Mouse (Mus musculus): ENCODE measurements around the gene Abca8a.

Gene Abca8a

DNA sequence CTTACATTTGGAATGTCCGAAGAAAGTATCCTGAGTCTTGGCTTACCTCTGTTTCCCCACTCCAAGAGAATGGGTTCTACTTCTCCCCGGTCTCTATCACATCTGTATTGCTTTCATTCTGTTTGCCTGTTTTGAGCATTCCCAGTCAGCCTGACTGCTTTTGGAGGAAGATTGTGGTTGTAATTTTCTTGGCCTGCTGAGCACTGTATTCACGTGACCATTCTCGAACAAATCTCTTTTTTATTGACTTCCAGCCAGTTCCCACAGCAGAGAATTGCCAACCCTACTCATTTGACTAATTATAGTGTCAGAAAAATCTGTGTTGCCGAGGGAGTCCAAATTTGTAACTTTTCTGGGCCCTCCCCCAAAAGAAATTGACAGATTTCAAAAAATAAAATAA lies at the start of gene Abca8a:
Gene Abca8a, minus strand, starts transcription at position 121 of the 400 bp plus-strand sequence.
- no peak for DNase-seq (ENCODE audit: extremely low read depth, low read depth)

DNA sequence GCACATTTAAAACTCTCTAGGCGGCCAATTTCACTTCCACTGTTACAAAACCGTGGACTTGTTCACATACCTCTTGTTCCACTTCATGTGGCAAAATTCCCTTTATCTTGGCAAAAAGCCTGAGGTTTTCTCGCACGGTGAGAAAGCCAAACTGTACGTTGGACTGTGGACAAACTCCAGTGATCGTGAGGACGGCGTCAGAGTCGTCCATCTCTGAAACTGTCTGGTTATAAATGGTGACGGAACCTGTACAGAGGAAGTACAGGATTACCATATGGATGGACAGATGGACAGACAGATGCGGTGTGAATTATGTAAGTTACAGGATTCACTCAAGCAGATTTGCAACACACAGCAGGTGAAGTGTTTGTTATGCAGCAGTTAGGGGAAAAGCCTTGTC lies 49.6 kb upstream of the Abca8a start:
- no peak for DNase-seq (ENCODE audit: extremely low read depth, low read depth)

DNA sequence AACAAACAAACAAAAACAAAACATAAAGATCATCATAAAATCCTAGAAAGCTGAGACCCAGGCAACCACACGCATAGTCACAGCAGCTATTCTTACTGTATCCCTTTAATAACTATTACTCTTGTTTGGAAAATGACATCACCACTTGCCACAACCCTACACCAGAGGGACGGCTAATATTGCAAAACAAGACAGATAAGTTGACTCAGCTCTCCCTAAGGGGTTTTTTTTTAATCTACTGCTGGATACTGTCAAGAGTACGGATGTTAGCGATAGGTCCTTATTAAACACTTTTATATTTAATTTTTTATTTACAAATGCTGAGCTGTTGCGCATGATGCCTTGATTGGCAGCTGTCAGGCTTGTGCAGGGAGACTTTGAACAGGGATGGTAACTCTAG lies 35.0 kb upstream of the Abca8a start:
- no peak for DNase-seq (ENCODE audit: extremely low read depth, low read depth)

DNA sequence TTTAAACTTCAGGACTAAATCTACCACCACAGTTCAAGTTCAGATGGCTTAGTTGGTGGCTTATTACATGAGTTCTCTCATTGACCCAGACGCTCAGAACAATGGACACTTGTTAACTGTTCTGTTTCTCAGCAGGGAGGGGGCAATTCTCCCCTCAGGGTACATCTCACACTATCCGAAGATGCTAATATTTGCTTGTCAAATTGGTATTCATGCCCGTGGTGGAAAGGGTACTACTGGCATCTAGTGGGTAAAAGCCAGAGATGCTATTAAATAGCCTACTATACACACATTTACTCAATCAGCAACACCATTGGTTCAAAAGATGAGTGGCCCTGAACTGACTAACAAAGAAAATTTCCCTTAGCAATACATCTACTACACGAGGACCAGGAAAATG lies 15.4 kb upstream of the Abca8a start:
- no peak for DNase-seq (ENCODE audit: extremely low read depth, low read depth)

DNA sequence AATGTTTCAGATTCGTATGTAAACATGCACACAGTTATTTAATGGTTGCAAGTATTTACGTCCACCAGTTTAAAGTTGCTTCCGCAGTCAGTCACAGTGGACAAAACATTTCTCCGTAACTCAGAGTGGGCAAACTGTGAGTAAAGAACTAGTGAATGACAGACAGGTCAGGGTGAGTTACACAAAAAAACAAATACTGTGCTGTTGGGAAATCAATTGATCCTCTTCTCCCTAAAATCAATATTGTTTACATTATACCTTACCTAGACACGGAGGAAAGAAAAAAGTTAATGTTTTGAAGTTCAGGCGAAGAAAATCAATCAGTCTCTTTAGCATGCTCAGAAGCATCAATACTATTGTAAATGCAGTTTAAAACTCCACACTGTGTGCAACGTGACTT lies 5.7 kb upstream of the Abca8a start:
- no peak for DNase-seq (ENCODE audit: extremely low read depth, low read depth)

DNA sequence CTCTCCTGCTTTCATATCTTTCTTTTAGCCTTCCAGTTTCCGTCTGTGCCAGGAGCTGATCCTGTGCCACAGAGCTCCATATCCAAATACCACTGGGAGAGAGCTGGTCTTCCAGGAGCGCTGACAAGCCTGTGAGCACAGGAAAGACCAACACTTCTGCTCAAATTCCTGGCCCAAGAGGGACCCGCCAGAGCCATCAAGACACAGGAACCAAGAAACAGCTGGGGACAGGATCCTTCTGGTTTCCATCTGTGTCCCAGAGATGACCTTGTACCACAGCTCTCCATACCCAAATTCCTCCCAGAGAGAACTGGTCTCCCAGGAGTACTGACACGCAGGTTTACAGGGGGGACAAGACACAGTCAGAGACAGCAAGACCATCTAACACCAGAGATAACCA lies 3.1 kb upstream of the Abca8a start:
- no peak for DNase-seq (ENCODE audit: extremely low read depth, low read depth)

DNA sequence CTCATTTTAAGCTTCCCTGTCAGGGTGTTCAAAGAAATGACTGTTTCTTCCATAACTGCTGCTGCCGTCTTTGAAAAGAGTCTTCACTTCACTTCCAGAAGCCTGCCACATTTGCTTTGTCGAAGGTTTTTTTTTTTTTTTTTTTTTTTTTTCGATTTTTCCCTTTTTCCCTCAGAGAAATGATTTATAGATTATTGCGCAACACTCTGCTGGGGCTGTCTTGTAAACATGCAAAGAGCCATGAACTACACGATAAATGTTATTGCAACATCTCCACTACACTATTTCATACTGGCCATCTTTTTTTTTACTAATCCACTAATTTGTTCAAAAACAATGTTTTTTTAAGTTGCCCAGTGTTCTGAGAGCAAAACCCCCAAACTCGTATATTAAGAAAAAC lies 1.7 kb upstream of the Abca8a start:
- DNase-seq (ENCODE audit: extremely low read depth, low read depth): no peak

DNA sequence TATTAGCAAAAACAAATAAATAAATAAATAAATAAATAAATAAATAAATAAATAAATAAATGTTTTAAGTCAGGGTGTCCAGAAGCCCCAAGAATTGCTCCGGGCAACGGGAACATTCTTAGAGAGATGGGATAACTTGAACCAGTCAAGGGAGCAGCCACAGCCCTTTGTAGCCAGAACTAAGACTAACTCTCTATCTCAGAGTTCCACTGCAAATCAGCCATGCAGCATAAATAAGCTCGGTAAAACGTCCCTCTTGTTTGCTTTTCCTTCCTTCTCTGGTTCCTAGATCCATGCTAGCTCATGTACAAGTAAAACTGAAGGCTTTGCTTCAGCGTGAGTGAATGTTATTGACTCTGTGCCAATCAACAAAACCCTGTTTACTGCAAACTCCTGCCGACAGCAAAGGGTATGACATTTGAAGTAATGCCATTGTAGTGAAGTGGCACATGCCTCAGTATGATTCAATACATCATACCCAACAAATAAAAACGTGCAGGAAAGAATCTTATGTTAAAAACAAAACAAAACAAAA lies 865 bp downstream of the Abca8a start:
- DNase-seq (ENCODE audit: extremely low read depth, low read depth): no peak

DNA sequence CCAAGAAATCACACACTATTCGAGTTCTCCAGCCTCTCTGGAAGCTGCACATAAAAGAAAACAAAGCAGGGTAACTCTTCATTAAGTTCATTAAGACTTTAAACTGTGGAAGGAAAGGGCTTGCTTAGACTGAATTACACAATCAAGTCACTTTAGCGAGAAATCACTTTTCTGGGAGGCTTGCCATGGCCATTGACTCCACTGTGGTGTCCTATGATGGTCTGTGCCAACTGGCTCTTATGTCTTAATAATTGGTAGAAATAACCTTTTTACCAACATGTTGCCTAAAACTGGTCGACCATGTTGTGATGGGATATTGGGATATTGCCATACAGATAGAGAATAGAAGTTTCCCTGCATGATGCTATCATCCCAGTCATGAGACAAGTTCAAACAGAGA lies 1.5 kb downstream of the Abca8a start:
- DNase-seq (ENCODE audit: extremely low read depth, low read depth): no peak

DNA sequence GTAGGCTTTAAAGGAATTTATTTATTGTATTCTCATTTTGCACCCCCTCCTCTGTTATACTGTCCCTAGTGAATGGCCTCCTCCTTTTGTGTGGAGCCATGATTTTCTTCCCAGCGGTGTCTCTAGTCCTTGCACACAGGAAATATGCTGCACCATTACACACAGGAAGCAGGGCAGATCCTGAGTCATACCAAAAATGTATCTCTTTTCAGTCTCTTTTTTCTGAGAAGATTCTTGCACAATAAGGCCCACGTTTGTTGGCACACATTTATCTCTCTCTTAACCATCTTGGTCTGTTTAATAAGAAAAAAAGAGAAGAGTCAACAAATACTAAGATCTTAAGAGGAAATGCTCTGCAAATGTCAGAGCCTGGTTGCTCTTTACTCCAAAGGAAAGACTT lies 4.5 kb downstream of the Abca8a start:
- no peak for DNase-seq (ENCODE audit: extremely low read depth, low read depth)

DNA sequence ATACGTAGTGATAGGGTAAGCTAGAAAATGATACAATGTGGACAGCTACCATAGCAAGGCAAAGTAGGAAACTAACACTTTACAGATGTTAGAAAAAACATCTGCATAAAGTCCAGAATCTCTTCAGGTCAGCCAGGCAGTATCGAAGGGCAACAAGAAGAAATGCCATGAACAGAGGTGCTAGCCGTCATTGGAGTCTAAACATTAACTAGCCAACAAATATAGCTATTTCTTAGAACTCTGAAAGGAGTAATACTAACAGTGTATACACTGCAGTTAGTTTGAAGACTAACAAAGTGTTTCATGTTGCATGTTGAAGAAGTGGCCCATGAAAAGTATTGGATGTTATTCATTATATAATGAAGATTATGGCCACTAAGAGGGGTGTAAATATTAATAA lies 23.6 kb downstream of the Abca8a start:
- DNase-seq (ENCODE audit: extremely low read depth, low read depth): no peak

DNA sequence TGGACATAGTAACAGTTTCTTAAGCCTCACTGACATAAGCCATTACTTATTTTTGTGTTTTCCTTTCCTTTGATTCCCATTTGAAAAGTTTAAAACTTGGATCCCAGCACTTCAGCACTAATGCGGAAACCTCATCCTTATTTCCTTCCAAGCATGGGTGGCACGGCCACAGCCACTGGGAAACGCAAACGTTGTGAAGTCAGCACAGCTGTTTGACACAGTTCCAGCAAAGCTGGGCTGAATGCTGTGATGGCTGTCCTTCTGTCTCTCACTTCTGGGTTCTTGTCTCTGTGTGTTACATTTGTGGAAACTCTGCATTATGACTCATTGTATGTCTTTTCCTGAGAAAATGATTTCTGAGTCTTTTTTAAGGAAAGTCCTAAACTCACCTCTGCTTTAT lies 34.7 kb downstream of the Abca8a start:
- DNase-seq (ENCODE audit: extremely low read depth, low read depth): no peak

DNA sequence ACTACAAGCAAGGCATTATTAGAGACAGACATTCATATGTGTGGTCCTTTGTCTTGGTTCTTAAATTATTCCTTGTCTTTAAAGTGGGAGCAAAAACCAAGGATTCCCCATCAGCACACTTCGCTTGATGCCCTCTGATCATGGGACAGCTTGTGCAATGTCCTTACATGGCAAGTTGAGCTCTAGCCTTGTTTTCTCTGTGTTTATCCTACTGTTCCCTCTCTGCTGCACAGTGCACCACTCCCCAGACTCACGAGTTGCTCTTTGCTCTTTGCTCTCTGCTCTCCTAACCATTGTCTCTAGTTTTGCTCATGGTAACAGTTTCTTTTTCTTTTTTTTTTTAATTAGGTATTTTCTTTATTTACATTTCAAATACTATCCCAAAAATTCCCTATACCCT lies 35.7 kb downstream of the Abca8a start:
- DNase-seq (ENCODE audit: extremely low read depth, low read depth): no peak

DNA sequence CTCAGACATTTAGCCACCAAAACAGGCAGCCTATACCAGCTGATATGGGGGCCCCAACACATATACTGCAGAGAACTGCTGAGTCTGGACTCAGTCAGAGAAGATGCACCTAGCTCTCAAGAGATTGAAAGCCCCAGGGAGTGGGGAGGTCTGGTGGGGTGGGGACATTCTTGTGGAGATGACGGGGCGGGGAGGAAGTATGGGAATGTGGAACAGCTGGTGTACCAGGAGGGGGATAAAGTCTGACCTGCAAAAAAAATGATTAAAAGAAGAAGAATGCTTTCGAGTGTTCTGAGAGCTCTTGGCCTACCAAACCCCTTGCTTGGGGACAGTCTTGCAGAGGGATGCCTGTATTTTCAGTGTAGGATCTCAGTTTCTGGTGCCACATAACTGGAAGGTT lies 42.1 kb downstream of the Abca8a start:
- no peak for DNase-seq (ENCODE audit: extremely low read depth, low read depth)

DNA sequence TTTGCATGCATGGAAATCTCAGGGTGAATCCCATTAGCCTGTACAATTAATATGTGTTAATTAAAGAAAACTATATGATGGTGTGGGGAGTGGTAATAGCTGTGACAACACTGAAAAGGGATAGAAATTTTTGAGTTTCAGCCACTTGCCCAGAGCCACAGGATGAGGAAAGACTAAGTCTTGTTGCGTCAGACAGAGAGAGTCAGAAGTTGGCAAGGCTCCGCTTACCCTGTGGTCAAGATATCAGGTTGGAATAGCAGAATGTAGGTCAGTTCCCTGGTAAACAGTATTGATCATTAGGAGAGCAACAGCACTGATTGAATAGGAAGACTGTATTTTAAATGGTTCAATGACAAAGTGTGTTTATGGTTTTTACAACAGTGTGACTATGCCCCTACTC lies 58.0 kb downstream of the Abca8a start:
- DNase-seq (ENCODE audit: extremely low read depth, low read depth): no peak

DNA sequence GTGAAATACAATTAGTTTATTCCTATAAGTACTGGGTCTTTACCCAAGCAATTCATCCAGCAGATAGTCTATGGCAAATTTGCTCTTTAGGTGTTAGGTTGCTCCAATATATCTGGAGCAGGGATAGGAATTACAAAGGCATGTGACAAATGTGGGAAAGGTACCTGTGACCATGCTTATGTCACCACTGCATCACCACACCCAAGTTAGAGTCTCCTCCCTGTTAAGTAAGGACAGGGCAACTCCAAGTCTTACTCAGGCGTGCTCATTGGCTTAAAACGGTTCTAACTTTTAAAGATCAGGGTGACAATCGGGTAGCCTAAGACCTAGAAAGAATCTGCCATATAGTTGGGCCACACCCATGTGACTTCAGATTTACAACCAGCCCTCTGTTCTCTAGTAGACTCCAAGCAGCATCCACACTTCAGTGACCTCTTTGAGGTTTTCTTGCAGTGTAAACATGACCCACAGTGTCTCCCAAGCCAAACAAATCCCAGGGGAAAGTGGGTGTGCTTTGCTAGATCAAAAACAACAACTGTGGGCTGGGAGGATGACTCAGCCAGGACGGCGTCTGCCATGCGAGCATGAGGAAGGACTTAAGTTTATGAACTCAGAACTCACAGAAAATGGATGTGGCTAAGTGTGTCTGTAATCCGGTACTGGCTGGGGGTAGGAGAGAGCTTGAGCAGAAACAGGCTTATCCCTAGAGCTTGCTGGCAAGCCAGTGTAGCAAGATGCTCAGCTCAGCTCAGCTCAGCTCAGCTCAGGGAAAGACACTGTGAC lies 66.7 kb downstream of the Abca8a start:
- no peak for DNase-seq (ENCODE audit: extremely low read depth, low read depth)

DNA sequence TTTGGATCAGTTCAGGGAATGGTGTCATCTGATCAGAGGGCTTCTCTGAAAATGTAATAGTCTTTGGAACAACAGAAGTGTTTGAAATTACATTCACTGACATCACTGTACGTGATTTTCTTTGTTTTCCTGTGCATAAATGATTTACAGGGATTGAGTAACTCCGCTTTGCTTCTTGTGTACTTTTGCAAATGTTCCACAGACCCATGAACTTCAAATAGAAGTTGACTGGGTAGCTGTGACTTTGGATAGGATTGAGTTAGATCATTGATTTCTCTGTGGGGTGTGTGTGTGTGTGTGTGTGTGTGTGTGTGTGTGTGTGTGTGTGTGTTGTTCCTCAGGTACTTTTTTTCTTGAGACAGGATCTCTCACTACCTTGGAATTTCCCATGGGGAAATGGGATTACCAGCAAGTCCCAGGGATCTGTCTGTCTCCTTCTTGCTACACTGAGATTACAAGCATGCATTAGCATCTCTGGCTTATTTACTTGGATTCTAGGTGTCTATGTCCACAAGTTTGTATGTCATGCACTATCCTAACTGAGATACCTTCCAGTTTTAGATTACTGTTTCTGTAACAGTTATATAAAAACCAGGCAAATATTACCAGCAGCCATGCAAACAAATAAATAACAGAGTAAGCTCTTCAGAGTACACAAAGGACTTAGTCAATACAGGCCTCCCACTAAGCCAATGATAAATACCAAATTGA lies 84.8 kb downstream of the Abca8a start:
- no peak for DNase-seq (ENCODE audit: extremely low read depth, low read depth)

DNA sequence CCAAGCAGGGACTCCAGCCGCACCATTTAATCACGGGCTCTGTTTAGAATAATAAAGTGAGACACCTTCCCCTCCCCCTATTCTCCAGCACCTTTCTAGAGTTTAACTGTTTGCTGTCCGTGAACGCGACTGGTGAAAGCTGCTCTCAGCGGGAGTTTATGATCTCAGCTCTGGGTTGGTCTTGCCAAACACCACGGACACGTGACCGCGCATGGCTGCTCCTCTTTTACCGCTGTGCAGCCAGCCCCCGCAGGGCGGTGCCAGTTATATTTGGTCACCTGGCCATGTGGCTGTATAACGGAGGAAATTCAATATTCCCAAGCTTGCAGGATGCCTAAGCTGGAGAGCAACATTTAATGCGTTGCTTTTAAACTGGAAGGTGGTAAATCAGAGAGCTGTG lies 100.2 kb downstream of the Abca8a start, which contains the start of gene Abca8b:
Gene Abca8b, minus strand, starts transcription at position 222 of the 400 bp plus-strand sequence.
- DNase-seq (ENCODE audit: extremely low read depth, low read depth): no peak

DNA sequence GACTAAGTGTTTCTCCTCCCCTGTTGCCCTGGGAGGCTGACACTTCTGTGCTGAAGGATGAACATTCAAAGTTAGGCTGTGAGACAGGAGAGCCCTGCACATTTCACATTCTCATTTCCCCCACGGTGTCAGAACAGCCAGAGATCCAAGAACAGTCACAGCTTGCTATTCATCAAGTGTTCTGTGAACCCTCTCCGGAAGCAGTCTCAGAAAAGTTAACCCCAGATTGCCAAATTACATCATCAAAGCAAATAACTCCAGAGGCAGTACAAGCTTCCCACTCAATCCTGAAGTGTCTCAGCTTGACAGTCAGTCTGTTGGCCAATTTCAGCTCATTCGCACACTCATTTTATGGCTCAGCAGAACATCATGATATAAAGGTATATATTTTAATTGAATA lies 100.8 kb downstream of the Abca8a start:
- no peak for DNase-seq (ENCODE audit: extremely low read depth, low read depth)

DNA sequence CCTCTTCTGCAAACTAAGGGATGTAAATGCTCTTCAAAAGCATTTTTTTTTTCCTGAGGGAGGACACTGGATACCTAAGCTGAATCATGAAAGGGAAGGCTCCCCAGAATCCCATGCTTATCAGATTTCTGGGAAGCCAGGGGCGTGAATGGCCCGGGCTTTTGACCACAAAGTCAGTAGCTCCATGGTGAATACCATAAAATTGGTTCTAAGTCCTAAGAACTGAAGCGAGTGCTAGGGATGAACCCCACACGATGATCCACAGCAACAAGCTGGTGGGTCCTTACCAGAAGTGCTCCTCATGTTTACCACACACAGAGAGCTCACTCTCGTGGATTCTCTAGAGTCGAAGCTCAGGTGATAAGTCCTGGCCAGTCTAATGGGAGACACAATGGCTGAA lies 101.8 kb downstream of the Abca8a start:
- no peak for DNase-seq (ENCODE audit: extremely low read depth, low read depth)

DNA sequence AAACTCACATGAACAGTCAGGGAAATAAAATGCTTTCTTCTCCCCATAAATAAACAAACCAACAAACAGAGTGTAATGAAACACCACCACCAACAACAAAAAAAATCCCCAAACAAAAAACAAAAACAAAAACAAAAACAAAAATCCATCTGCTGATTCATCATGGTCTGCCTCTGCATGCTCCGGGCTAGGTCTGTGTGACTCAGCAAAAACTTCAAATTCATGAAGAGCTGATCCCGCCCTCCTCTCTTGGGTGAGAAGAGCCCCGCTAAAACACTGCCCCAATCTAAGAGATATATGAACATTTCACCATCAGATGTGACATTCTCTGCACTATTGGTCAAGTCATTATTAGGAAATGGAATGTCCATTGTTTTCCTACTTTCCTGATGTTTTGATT lies 104.5 kb downstream of the Abca8a start:
- no peak for DNase-seq (ENCODE audit: extremely low read depth, low read depth)

DNA sequence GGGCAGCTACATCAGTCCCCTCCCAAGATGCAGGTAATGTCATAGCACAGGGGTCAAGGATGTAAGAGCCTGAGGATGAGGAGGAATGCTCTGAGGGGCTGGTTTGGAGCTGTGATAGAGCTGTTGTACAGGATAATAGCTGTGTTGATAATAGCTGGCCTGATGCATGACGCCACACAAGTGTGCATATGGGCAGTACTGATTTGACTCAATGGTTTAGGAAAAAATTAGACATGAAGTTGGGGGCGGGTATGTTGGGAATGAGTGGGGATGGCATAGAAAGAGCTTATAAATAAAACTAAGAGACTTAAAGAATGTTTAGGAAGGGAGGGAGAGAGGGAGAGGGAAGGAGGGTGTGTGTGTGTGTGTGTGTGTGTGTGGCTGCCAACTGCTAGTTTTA lies 105.5 kb downstream of the Abca8a start:
- DNase-seq (ENCODE audit: extremely low read depth, low read depth): no peak

DNA sequence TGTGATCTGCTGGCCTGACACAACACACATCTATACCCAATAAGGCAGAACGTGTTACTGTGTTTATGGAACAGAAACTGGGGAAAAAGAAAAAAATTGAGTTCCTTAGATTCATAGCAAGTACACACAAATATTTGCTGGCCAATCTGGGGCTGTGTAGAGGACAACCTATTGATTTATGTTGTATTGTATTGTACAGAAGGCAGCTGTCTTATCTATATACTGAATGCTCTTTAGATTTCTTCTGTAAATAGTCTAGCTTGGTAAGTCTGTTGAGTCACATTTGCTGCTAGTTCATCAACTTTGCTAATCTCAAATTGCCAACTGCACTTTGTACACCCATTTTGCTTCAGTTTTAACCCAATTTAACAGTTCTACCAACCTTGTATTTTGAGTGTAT lies 107.6 kb downstream of the Abca8a start:
- DNase-seq (ENCODE audit: extremely low read depth, low read depth): no peak

All from MEL-GATA-1-ER (cell line).